Mouse (Mus musculus) forebrain, embryonic 14.5 days (tissue): ENCODE data around the gene Sertad1. TPM values are rescaled to one million over a fixed set of nuclear protein-coding genes. Genes with fewer than 3 reads are reported as not detected.
"Not testable (repeated sequence)": the region's sequence is repeated elsewhere in the genome, so short reads cannot be mapped to it uniquely, and the experiment has no call there.

Experiments used
- ATAC-seq: fragments of 200-750 bp; cut with Nextera tagmentation; 2 replicates; pipeline ENCODE4 v1.8.0; 2017; ENCODE audit warnings: mild to moderate bottlenecking, moderate library complexity
- DNase-seq: peaks from one replicate; pipeline ENCODE4 v3.0.0-alpha.2; 2015; ENCODE audit warnings: low spot score
- H3K27ac ChIP-seq: fragments of 300-500 bp; sonication (generic); 2 replicates; pipeline ENCODE4 v1.5.1; 2014; ENCODE audit warnings: low read depth, mild to moderate bottlenecking, control low read depth, low read length, moderate library complexity
- H3K27me3 ChIP-seq: fragments of 300-500 bp; sonication (generic); replicated peaks from 2 replicates; pipeline ENCODE4 v1.6.1; 2014; ENCODE audit warnings: low read length, control low read depth, mixed read lengths; ENCODE audit not compliant: control insufficient read depth, insufficient read depth
- H3K36me3 ChIP-seq: fragments of 300-500 bp; sonication (generic); 2 replicates; pipeline ENCODE4 v1.6.1; 2014; ENCODE audit warnings: low read length, control low read depth; ENCODE audit not compliant: control insufficient read depth, insufficient read depth
- H3K4me1 ChIP-seq: fragments of 300-500 bp; sonication (generic); 2 replicates; pipeline ENCODE4 v1.6.1; 2014; ENCODE audit warnings: antibody characterized with exemption, low read length, control low read depth; ENCODE audit not compliant: control insufficient read depth, insufficient read depth
- H3K4me2 ChIP-seq: fragments of 300-500 bp; sonication (generic); 2 replicates; pipeline ENCODE4 v1.6.1; 2014; ENCODE audit warnings: mild to moderate bottlenecking, control low read depth, low read length
- H3K4me3 ChIP-seq: fragments of 300-500 bp; sonication (generic); 2 replicates; pipeline ENCODE4 v1.5.1; 2014; ENCODE audit warnings: low read depth, low read length, control low read depth
- H3K9ac ChIP-seq: fragments of 300-500 bp; sonication (generic); 2 replicates; pipeline ENCODE4 v1.6.1; 2014; ENCODE audit warnings: mild to moderate bottlenecking, low read length, control low read depth, moderate library complexity
- H3K9me3 ChIP-seq: fragments of 300-500 bp; sonication (generic); replicated peaks from 2 replicates; pipeline ENCODE4 v1.6.1; 2016; ENCODE audit warnings: low read length, control low read depth, mixed read lengths; ENCODE audit not compliant: control insufficient read depth
- WGBS: fragments of 180-500 bp; shearing (Covaris S2); extraction: QIAGEN DNeasy Blood & Tissue Kit; methylation state at CpG from one replicate; pipeline ENCODE4 v1.1.7; 2014; 5-methylcytosine and 5-hydroxymethylcytosine counted together
- polyA plus RNA-seq: library from polyadenylated mRNA; unstranded; fragments of >200 nt; fragmentation: Nextera tagmentation; extraction: Ambion mirVana; gene quantifications from 2 replicates; pipeline ENCODE4 v1.2.1, GENCODE M21; 2014

Sertad1 gene
- polyA plus RNA-seq, 1 experiment from 2014 or later, result 9.7 TPM

DNA sequence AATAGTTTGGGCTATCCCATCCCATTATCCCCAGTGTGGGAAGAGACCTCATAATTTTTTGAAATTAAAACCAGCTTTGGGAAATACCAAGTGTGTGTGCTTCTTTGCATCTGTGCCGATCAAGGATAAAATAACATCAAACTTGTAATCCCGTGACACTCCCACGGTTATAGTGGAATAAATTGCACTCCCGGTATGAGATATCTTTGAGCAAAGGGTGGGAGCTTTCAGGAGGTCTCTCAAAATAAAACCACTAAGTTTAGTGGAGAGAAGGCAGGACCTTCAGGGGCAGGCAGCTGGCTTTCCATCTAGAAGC is 3.5 kb downstream of the Sertad1 start:
- Histone ChIP-seq H3K4me3 (peak overlapping the region; percentile 29), H3K9me3 (no peaks in the 10 kb centered on the region), H3K4me1 (peaks cover 3% of the 10 kb centered on the region; the same call in 1 of the 2 replicates), H3K27ac (peak overlapping the region; percentile 48; the same call in 1 of the 2 replicates), H3K36me3 (no peaks in the 10 kb centered on the region), H3K4me2 (peak overlapping the region; percentile 51), H3K27me3 (no peaks in the 10 kb centered on the region), H3K9ac (peak overlapping the region; percentile 60; the same call in 1 of the 2 replicates)
- no peak for DNase-seq
- ATAC-seq, result no peak
- 41% methylated on average over 4 of the region's 4 CpGs for WGBS

DNA sequence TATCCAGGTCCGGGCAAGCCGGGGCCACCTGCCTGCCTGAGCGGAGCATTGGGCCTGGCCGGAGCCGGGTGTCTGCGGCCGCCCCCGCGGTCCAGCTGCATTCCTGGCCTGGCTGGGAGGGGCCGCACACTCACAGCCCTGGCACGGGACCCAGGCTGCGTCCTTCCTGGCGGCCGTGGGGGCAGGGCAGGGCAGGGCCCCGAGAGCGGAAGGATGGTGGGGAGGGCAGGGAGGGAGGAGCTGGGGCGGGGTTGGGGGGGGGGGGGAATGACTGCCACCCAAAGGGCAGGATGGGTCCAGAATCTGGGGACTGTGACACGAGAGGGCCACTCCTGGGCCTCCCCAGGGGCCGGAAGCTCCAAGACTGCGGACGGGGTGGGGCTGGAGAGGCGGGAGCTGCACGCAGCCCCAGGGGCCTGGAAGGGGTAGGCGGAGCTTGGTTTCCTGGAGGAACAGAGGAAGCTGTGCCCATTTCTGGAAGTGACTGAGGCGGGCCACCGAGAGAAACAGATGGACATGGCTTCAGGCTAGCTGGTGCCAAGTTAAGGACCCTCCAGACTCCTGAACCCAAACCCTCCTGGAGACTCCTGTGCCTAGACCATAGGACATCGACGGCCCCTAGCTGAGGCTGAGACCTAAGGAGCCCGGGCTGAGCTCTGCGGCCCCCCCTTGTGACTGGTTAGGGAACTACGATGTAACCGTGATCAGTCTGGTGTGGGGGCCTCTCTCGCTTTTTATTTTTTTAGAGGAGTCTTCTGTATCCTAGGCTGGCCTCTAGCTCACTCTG is 4.0 kb downstream of the Sertad1 start:
- H3K27ac ChIP-seq, result peak overlapping the region; percentile 48
- WGBS, result under 1% methylated on average over 29 of the region's 33 CpGs
- ATAC-seq (peak; percentile 25), DNase-seq (peak; percentile 77)
- peak overlapping the region; percentile 29 for H3K4me3 ChIP-seq
- peaks cover 3% of the 10 kb centered on the region; the same call in 1 of the 2 replicates for H3K4me1 ChIP-seq
- H3K9ac ChIP-seq, result peak overlapping the region; percentile 60
- no peaks in the 10 kb centered on the region for H3K36me3 ChIP-seq
- no peaks in the 10 kb centered on the region for H3K9me3 ChIP-seq
- no peaks in the 10 kb centered on the region for H3K27me3 ChIP-seq
- peak overlapping the region; percentile 51 for H3K4me2 ChIP-seq

DNA sequence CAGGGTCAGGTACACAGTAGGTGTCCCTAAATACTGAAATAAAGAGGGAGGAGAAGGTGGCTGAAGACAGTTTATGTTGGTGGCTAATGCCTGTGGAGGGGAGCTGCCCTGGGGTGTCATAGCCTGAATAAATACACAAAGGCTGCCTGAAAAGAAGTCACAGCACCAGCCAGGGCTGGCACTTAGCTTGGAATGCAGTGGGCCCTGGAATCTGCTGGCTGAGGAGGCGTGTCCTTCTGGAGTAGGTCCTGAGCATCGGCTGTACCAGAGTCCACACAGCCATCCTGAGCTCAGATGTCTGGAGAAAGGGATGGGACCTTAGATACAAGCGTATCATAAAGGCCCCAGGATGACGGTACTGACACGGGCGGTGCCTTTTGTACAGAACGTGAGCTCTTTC is 5.1 kb downstream of the Sertad1 start:
- Histone ChIP-seq H3K36me3 (no peaks in the 10 kb centered on the region), H3K4me2 (no peak overlapping the region), H3K9me3 (no peaks in the 10 kb centered on the region), H3K27ac (no peak overlapping the region), H3K4me3 (no peak overlapping the region), H3K4me1 (no peaks in the 10 kb centered on the region), H3K9ac (no peak overlapping the region), H3K27me3 (no peaks in the 10 kb centered on the region)
- no peak for DNase-seq
- no peak for ATAC-seq
- 79% methylated on average over 7 of the region's 7 CpGs for WGBS

DNA sequence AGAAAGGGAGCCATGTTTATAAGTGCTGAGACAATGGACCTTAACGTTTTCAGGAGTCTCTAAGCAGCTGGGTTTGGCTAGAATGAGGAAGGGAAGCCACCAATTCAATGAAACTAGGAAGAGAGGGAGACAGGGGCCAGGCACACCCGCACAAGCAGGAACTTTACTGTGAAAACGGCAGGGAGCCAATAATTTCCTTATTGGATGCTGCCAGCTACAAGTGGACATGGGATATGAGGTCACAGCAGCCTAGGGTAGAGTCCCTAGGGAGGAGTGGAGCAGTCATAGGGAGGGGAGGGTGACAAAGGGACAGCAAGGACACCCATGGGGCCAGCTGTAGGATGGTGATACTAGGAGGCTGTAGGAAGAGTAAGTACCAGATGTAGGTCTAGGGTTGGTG is 6.3 kb downstream of the Sertad1 start:
- H3K36me3 ChIP-seq, result no peaks in the 10 kb centered on the region
- no peak for ATAC-seq

DNA sequence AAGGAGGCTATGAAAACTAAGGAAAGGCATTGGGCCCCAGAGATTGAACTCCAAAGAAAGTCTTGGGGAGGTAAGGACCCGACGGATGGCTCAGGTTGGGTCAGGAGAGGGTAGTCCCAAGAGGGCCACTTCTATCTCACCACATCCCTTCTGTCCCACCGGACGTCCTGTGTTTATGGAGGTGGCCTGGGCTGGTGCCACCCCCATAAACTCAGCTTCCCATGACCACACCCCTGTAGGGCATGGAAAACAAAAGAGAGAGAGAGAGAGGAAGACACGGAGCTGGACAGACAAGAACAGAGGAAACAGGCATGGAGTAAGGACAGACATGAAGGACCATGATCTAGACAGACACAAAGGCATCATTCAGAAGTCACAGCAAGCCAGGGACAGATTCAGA is 6.7 kb downstream of the Sertad1 start:
- no peaks in the 10 kb centered on the region for H3K36me3 ChIP-seq
- H3K4me3 ChIP-seq, result no peak overlapping the region
- no peak overlapping the region for H3K27ac ChIP-seq
- no peaks in the 10 kb centered on the region for H3K9me3 ChIP-seq
- H3K9ac ChIP-seq, result no peak overlapping the region
- DNase-seq (no peak), ATAC-seq (no peak)
- H3K27me3 ChIP-seq, result no peaks in the 10 kb centered on the region
- H3K4me1 ChIP-seq, result no peaks in the 10 kb centered on the region
- WGBS, result 92% methylated on average over 5 of the region's 5 CpGs
- H3K4me2 ChIP-seq, result no peak overlapping the region

More for the DNA sequence above, 6.3 kb downstream of the Sertad1 start:
- H3K9me3 ChIP-seq, result no peaks in the 10 kb centered on the region
- no peak overlapping the region for H3K4me2 ChIP-seq
- WGBS, result 81% methylated on average over 3 of the region's 3 CpGs
- H3K4me1 ChIP-seq, result no peaks in the 10 kb centered on the region
- no peak overlapping the region for H3K9ac ChIP-seq
- no peaks in the 10 kb centered on the region for H3K27me3 ChIP-seq
- DNase-seq, result no peak
- H3K27ac ChIP-seq, result no peak overlapping the region
- H3K4me3 ChIP-seq, result no peak overlapping the region

DNA sequence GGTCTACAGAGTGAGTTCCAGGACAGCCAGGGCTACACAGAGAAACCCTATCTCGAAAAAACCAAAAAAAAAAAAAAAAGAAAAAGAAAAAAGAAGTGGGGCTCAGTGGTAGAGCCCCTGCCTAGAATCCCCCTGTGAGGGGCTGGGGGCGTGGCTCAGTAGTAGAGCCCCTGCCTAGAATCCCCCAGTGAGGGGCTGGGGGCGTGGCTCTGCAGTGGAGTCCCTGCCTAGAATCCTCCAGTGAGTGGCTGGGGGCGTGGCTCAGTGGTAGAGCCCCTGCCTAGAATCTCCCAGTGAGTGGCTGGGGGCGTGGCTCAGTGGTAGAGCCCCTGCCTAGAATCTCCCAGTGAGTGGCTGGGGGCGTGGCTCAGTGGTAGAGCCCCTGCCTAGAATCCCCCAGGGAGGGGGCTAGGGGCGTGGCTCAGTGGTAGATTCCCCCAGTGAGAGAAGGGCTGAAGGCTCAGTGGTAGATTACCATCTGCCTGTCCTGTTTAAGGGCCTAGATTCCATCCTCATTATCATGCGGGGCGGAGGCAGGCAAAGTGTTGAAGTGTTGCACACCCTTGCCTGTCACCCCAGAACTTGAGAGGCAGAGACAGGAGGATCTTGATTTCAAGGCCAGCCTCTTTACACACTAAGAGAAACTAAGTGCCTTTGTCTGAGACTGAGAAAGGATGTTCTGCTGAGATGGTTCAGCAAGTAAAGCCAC is 8.1 kb downstream of the Sertad1 start:
- not testable (repeated sequence) for H3K4me1 ChIP-seq, ATAC-seq, H3K36me3 ChIP-seq, DNase-seq, H3K9ac ChIP-seq, H3K4me3 ChIP-seq, H3K4me2 ChIP-seq, H3K9me3 ChIP-seq, H3K27me3 ChIP-seq, H3K27ac ChIP-seq
- WGBS, result 80% methylated on average over 9 of the region's 9 CpGs

DNA sequence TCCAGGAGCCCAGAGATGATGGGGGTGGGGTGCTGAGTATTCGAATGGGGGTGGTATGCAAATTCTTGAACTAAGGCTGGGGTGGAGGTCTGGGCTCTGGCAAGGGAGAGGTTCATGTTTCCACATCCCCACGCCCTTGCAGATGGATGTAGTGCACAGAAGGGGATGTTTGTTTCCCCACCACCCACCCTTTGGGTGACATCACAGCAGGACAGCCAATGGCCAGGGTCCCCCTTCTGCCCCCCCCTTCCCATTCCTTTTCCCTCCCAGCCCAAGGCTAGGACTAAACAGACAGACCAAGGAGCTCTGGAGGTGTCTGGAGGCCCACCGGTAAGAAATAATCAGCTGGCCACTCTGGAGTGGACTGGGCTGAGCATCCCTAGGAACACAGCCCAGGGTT is 12.3 kb downstream of the Sertad1 start, which contains the start of gene Prx:
Gene Prx, plus strand, starts transcription at position 289 of the 400 bp plus-strand sequence.
- Histone ChIP-seq H3K9ac (no peak within 1 kb of the TSS), H3K4me2 (no peak within 1 kb of the TSS), H3K27me3 (no peaks in the 10 kb centered on the region), H3K4me1 (no peaks in the 10 kb centered on the region), H3K9me3 (no peaks in the 10 kb centered on the region), H3K36me3 (no peaks in the 10 kb centered on the region), H3K4me3 (no peak within 1 kb of the TSS), H3K27ac (no peak within 1 kb of the TSS)
- ATAC-seq, result no peak
- DNase-seq, result no peak
- 51% methylated on average over 3 of the region's 3 CpGs for WGBS

DNA sequence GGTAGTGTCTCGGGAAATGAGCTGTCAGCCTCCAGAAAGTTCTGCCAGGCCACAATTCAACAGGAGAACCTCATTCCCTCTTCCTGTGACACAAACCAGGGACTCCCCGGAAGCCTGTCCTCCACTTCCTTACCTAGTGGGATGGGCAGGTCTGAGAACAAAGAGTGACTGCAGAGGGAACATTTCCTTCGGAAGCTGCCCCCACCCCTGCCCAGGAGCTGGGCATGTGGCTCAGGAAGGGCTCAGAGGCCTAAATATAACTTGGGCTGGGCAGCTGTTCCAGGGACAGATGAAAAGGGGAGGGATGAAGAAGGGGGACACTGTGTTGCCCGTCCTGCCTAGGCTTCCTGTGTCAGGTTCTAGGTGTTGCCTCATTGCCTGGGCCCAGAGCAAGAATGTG is 14.9 kb downstream of the Sertad1 start:
- 85% methylated on average over 4 of the region's 4 CpGs for WGBS
- Histone ChIP-seq H3K36me3 (no peaks in the 10 kb centered on the region), H3K27me3 (no peaks in the 10 kb centered on the region), H3K27ac (no peak overlapping the region), H3K4me3 (no peak overlapping the region), H3K4me2 (no peak overlapping the region), H3K9ac (no peak overlapping the region), H3K9me3 (no peaks in the 10 kb centered on the region), H3K4me1 (no peaks in the 10 kb centered on the region)
- no peak for DNase-seq
- ATAC-seq, result no peak
